Mouse (Mus musculus) liver, embryonic 14.5 days (tissue): Measurements from ENCODE around the gene Hist4h4. TPM values are rescaled to one million over a fixed set of nuclear protein-coding genes. Genes with fewer than 3 reads are reported as not detected.
"Not testable (repeated sequence)": the region's sequence is repeated elsewhere in the genome, so short reads cannot be mapped to it uniquely, and the experiment has no call there.

Experiments
- ATAC-seq: fragments of 200-750 bp; cut with Nextera tagmentation; 2 replicates; pipeline ENCODE4 v1.8.0; 2017; ENCODE audit warnings: moderate number of reproducible peaks, mild to moderate bottlenecking, moderate library complexity; ENCODE audit not compliant: insufficient read depth
- DNase-seq, 3 experiments: peaks; one replicate each; pipeline ENCODE4 v3.0.0-alpha.2; 2012 to 2013; ENCODE audit warnings: low read depth in 3 of 3, low spot score in 3 of 3
- H3K27ac ChIP-seq: fragments of 300-500 bp; sonication (generic); 2 replicates; pipeline ENCODE4 v1.5.1; 2014; ENCODE audit warnings: moderate library complexity, mild to moderate bottlenecking, control low read depth, inconsistent platforms
- H3K27me3 ChIP-seq: fragments of 300-500 bp; sonication (generic); 2 replicates; pipeline ENCODE4 v1.6.1; 2014; ENCODE audit warnings: mild to moderate bottlenecking, low read length, moderate library complexity; ENCODE audit not compliant: control insufficient read depth, insufficient read depth
- H3K36me3 ChIP-seq: fragments of 300-500 bp; sonication (generic); replicated peaks from 2 replicates; pipeline ENCODE4 v1.6.1; 2014; ENCODE audit warnings: low read depth; ENCODE audit not compliant: control insufficient read depth, insufficient read depth
- H3K4me1 ChIP-seq, 2 experiments: fragments of 200-500 bp in 1 of 2; fragments of 300-500 bp in 1 of 2; sonication (generic) in 1 of 2; replicated peaks; 2 replicates each; pipeline ENCODE4 v1.6.1; 2012 to 2014; ENCODE audit warnings: antibody characterized with exemption in 1 of 2, inconsistent platforms in 1 of 2, low read length in 1 of 2; ENCODE audit not compliant: control insufficient read depth in 2 of 2, insufficient read depth in 2 of 2
- H3K4me2 ChIP-seq: fragments of 300-500 bp; sonication (generic); 2 replicates; pipeline ENCODE4 v1.6.1; 2014; ENCODE audit warnings: low read depth, mild to moderate bottlenecking, control low read depth, moderate library complexity
- H3K4me3 ChIP-seq, 2 experiments: fragments of 200-500 bp in 1 of 2; fragments of 300-500 bp in 1 of 2; sonication (generic) in 1 of 2; 2 replicates each; pipeline ENCODE4 v1.5.1; 2012 to 2014; ENCODE audit warnings: low read depth in 2 of 2, low read length in 2 of 2, mild to moderate bottlenecking in 2 of 2, control low read depth in 1 of 2, inconsistent platforms in 1 of 2, moderate library complexity in 1 of 2; ENCODE audit not compliant: insufficient read depth in 1 of 2
- H3K9ac ChIP-seq: fragments of 300-500 bp; sonication (generic); replicated peaks from 2 replicates; pipeline ENCODE4 v1.6.1; 2014; ENCODE audit warnings: mild to moderate bottlenecking, control low read depth, moderate library complexity
- H3K9me3 ChIP-seq: fragments of 300-500 bp; sonication (generic); 2 replicates; pipeline ENCODE4 v1.6.1; 2016; ENCODE audit warnings: low read length, mixed read lengths; ENCODE audit not compliant: control insufficient read depth
- CTCF ChIP-seq: IDR thresholded peaks from 2 replicates; pipeline ENCODE4 v1.5.1; 2016; ENCODE audit warnings: antibody characterized with exemption, low read depth, control low read depth
- EP300 ChIP-seq: IDR thresholded peaks from 2 replicates; pipeline ENCODE4 v1.6.1; 2016; ENCODE audit warnings: antibody characterized with exemption, low read depth
- whole genome bisulfite sequencing: fragments of 180-500 bp; shearing (Covaris S2); extraction: QIAGEN DNeasy Blood & Tissue Kit; methylation state at CpG from one replicate; pipeline ENCODE4 v1.1.7; 2014; ENCODE audit not compliant: insufficient replicate concordance; 5-methylcytosine and 5-hydroxymethylcytosine counted together
- polyA plus RNA-seq, 2 experiments: library from polyadenylated mRNA; depleted of rRNA in 1 of 2; stranded (reverse) in 1 of 2; unstranded in 1 of 2; fragments of >200 nt; fragmentation: Nextera tagmentation in 1 of 2; extraction: Ambion mirVana in 1 of 2; gene quantifications; 2 replicates each; pipeline versions ENCODE4 v1.2.1 to v1.2.3; 2012 to 2014

Gene Hist4h4
- polyA plus RNA-seq, 2 experiments = 1.6 to 2.4 TPM

GRCm38 (mm10) chr6:136800710-136801109 is 3.5 kb downstream of the Hist4h4 start:
- WGBS = 88% methylated on average over 8 of the region's 8 CpGs
- Histone ChIP-seq H3K4me3 (no peak overlapping the region), H3K4me1 (peaks cover 40 to 48% of the 10 kb centered on the region in 2 experiments), H3K27ac (no peak overlapping the region; the same call in 1 of the 2 replicates), H3K9ac (no peak overlapping the region), H3K27me3 (no peaks in the 10 kb centered on the region), H3K4me2 (peak overlapping the region; percentile 22), H3K36me3 (no peaks in the 10 kb centered on the region), H3K9me3 (no peaks in the 10 kb centered on the region)
- no peak for TF ChIP-seq EP300
- DNase-seq (no peak), ATAC-seq (no peak)

GRCm38 (mm10) chr6:136797874-136798693 is 6.1 kb downstream of the Hist4h4 start:
- peak overlapping the region; percentile 97 for H3K27ac ChIP-seq
- ATAC-seq (peak; percentile 96), DNase-seq (peak in 2 of 3 experiments; percentile 63 to 69)
- H3K27me3 ChIP-seq, H3K9me3 ChIP-seq, H3K36me3 ChIP-seq: not testable (repeated sequence)
- peak overlapping the region; percentile 76 for H3K4me2 ChIP-seq
- 41% methylated on average over 3 of the region's 3 CpGs for WGBS
- peak overlapping the region; percentile 79 for H3K9ac ChIP-seq
- H3K4me3 ChIP-seq = peak overlapping the region; percentile 63 to 77
- TF ChIP-seq EP300 = peak; percentile 67
- peaks cover 32 to 51% of the 10 kb centered on the region in 2 experiments for H3K4me1 ChIP-seq

- Histone ChIP-seq H3K27ac (no peak overlapping the region), H3K27me3 (peaks cover 6% of the 10 kb centered on the region; the same call in 1 of the 2 replicates), H3K4me3 (no peak overlapping the region), H3K9me3 (no peaks in the 10 kb centered on the region), H3K36me3 (no peaks in the 10 kb centered on the region), H3K4me2 (no peak overlapping the region), H3K9ac (no peak overlapping the region), H3K4me1 (peaks cover 25 to 40% of the 10 kb centered on the region in 2 experiments)
- 65% methylated on average over 6 of the region's 6 CpGs for whole genome bisulfite sequencing
- ATAC-seq (no peak), DNase-seq (no peak)
- no peak for TF ChIP-seq CTCF
- no peak for TF ChIP-seq EP300
Observed at GRCm38 (mm10) chr6:136795850-136796249, 8.4 kb downstream of the Hist4h4 start.

GRCm38 (mm10) chr6:136795110-136795509 is 9.1 kb downstream of the Hist4h4 start:
- no peak overlapping the region for H3K4me3 ChIP-seq
- 7% methylated on average over 1 of the region's 1 CpGs for WGBS
- no peak; the same call in 1 of the 2 replicates for TF ChIP-seq EP300
- TF ChIP-seq CTCF = no peak
- H3K9ac ChIP-seq = no peak overlapping the region
- ATAC-seq (no peak), DNase-seq (no peak)
- no peak overlapping the region for H3K4me2 ChIP-seq
- H3K27me3 ChIP-seq = peaks cover 6% of the 10 kb centered on the region; the same call in 1 of the 2 replicates
- peaks cover 25 to 37% of the 10 kb centered on the region in 2 experiments for H3K4me1 ChIP-seq
- no peak overlapping the region for H3K27ac ChIP-seq
- H3K9me3 ChIP-seq = no peaks in the 10 kb centered on the region
- no peaks in the 10 kb centered on the region for H3K36me3 ChIP-seq

GRCm38 (mm10) chr6:136793831-136794525 is 10.2 kb downstream of the Hist4h4 start:
- no peak for ATAC-seq
- peak overlapping the region; percentile 59 for H3K9ac ChIP-seq
- no peaks in the 10 kb centered on the region for H3K9me3 ChIP-seq
- peak overlapping the region; percentile 47 to 51 for H3K4me3 ChIP-seq
- peaks cover 21 to 35% of the 10 kb centered on the region in 2 experiments for H3K4me1 ChIP-seq
- H3K36me3 ChIP-seq = no peaks in the 10 kb centered on the region
- H3K4me2 ChIP-seq = peak overlapping the region; percentile 75
- peaks cover 6% of the 10 kb centered on the region; the same call in 1 of the 2 replicates for H3K27me3 ChIP-seq
- under 1% methylated on average over 22 of the region's 24 CpGs for WGBS
- DNase-seq = no peak
- H3K27ac ChIP-seq = no peak overlapping the region
- TF ChIP-seq CTCF (no peak), EP300 (no peak)
